Mouse (Mus musculus) MEL-GATA-1-ER (cell line): ENCODE measurements at regions not wholly inside any gene's neighbourhood (a gene's known extent, or its start where the extent isn't known, plus 50 kb on each side); places are given as distances from the start of the nearest gene placed in this dataset.

Experiments
- DNase-seq: peaks from one replicate; pipeline ENCODE4 v3.0.0-alpha.2; 2012; ENCODE audit warnings: low read depth; ENCODE audit errors: extremely low read depth

DNA sequence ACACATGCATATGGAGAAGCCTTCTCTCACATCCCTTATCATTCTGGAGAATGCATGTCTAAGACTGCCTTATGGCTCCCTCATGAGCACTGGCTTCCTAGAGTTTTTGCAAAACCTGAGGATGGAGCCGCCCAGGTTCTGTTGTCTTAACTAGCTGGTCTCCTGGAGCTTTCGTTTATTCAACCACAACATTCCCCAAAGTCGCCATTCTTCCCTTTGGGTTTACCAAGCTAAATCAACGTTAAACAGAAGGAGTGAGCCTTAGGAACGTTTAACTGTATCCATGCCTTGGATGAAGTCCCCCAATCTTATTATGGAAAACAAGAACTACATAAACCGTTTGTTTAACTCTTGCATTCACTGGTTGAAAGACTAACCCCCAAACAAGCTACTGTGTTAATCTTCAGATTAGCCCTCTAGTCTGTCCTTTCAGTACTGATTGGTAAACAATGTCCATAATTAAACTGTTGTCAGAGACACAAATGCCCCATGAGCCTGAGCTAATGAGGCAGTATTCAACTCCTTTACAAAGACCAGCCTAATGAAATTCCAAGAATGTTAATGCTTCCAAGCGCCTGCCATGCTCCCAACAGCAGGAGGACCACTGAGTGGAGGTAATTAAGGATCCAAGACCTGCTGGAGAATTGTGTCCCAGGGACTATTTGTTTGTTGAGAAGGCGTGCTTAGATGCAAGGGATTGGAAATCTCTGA lies 121.1 kb upstream of the Cdkn3 start:
- DNase-seq = no peak

DNA sequence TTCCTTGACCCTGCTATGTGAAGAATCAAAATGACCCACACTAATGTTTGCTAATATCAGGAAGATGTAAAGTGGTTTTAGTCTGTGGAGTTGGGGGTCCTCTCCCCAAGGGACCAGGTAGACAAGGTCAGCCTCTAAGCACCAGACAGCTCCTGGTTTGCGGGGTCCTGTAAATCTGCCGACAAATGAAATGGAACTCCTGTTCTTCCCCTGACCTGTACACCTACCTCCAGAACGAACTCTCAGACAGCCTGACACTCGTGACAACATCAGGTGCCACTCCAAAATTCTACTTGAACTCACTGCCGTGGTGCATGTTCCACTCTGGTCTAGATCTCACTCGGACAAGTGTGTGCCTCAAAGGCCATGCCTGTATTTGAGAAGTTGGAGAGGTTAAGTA lies 121.8 kb upstream of the Cdkn3 start:
- no peak for DNase-seq

- DNase-seq = no peak
Observed at GRCm38 (mm10) chr14:46637240-46637639, 123.1 kb upstream of the Cdkn3 start.

- DNase-seq = no peak
Observed at GRCm38 (mm10) chr14:46636364-46636763, 124.0 kb upstream of the Cdkn3 start.

DNA sequence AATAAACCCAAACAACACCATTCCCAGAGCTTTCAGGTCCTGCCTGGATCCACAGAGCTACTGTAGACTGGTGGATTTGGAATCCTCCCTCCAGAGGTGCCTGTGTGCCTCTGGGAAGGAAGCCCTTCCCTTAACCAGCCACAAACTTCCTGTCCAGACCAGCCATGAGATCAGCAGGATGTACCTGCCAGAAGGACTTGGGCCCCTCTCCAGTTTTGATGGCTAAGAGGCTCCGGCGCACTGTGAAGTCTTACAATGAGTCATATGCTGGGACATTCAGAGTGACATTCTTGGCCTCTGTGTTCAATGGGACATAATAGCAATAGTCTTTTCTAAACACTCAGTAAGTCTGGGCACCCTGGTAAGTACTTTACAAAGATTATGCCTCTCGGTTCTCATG lies 125.0 kb upstream of the Cdkn3 start:
- no peak for DNase-seq

GRCm38 (mm10) chr14:46634656-46635244 lies 125.6 kb upstream of the Cdkn3 start:
- DNase-seq = no peak

DNA sequence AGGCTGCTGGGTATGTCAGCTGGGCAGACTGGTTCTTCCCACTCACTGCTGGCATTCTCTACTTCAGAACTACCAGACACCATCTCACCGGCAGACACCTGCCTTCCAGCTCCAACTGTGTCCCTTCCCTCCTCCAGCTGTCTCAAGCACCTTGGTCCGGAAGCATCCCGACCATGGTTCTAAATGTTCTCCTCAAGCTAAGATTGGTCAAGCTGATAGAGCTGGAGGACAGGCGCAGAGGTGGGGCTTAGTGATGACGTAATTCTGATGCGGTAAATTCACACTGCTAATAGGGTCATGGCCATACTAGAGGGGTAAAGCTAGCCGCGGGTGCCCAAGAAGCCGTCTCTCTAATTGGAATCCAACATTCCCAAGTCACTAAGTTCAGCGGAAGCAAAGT lies 126.1 kb upstream of the Cdkn3 start:
- DNase-seq = no peak

GRCm38 (mm10) chr14:46627690-46628089 lies 132.7 kb upstream of the Cdkn3 start:
- no peak for DNase-seq

DNA sequence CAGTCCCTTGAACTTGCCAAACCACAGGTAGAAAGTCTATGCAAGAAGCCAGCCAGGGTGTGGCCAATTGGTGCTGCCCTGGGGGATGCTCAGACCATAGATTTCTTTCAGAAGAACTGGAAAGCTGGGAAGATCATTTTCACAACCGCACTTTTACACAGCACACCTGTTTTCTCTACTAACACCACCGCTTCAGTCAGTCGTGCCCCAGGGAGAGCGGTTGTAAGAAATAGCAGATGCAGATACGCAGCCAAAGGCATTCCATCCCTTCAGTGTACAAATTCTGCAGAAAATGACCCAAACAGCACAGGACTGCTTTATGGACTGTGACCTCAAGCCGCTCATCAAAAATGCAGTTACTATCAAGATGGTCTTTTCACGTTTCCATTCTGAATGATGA lies 134.6 kb upstream of the Cdkn3 start:
- no peak for DNase-seq

DNA sequence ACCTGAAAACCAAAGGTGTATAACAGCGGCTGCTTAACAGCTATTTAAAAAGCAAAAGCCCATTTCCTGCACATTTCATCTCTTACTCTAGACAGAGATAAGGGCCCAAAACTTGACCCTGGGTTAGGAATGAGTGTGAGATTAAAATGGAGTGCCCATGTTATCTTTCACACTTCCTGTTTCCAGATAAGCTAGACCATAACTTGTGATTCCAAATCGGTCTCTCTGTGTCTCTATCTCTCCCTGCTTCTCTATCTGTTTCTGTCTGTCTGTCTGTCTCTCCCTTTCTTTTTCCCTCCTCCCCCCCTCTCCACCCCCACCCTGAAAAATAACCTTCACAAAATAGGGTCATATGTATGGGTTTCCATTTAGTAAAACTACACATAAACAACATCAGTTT lies 136.7 kb upstream of the Cdkn3 start:
- DNase-seq = no peak

DNA sequence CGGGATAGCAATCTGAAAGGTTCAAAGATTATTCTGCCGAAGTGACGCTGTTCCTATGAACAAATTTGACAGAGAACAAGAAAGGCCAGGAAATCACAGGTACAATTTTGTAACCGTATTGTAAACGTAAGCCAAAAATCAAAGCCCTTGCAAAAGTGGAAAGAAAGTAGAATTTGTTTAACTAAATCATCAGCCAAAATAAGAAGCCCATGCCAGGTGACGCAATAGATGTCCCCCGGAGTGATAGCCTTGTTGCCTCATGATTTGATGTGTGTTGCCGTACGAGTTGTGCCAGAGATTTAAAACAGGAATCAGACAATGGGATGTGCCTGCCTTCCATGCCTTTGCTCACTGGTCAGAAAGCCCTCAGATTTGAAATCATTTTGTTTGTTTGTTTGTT lies 144.3 kb upstream of the Cdkn3 start:
- DNase-seq = no peak

- no peak for DNase-seq
Observed at GRCm38 (mm10) chr14:46614936-46615335, 145.4 kb upstream of the Cdkn3 start.

GRCm38 (mm10) chr14:46613748-46614147 lies 146.6 kb upstream of the Cdkn3 start:
- no peak for DNase-seq

DNA sequence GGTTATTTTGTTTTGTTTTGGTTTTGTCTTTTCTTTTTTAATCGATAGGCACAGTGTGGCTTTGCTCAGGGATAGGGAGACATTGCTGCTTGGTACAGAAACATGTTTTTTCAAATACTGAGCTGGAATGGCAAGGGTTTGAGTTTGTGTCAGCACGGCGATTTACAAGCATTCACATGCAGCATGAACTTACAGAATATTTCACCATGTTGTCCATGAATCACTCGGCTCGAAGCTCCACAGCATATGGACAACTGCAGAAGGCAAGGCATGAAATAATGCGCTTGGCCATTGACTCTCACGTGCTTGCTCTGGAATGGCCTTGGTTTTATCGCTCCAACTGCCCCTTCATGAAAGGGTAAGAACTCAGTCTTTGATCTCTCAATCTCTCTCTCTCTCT lies 147.1 kb upstream of the Cdkn3 start:
- DNase-seq = no peak

DNA sequence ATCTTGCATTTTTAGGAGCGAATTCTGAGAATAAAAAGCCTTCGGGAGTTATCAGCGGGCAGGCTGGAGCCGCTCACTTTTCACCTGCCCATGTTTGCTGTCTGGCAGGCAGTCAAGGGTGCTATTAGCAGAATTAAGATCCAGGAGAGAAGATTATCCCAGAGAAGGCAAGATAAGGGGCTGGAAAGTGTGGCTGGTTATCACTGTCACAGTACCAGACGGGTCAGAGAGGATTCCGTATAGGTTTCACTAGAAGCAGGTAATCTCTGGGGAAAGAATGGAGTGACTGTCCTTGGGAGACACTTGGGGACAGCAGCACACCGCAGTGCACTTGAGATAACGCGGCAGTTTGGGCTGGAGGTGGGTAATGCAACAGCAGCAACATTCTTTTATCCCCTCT lies 147.8 kb upstream of the Cdkn3 start:
- no peak for DNase-seq

DNA sequence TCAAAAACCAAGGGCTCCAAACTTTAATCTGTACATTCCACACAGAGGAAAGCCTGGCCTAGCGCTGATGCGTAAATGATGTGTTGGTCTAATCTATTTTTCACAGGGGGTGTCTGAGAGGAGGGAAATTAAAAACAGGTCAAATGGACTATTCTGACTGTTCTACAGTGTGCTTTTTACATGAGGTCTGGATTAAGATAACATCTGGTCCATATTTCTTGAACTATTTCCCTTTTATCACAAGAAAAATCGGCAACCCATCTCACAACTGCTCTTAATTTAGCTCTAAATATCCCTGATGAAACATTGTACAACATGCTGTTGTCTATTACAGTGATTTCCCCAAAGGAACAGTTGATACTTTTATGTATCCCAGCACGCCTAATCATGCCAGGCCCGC lies 149.4 kb upstream of the Cdkn3 start:
- DNase-seq = no peak

GRCm38 (mm10) chr14:46610226-46610855 lies 150.0 kb upstream of the Cdkn3 start:
- DNase-seq = no peak

DNA sequence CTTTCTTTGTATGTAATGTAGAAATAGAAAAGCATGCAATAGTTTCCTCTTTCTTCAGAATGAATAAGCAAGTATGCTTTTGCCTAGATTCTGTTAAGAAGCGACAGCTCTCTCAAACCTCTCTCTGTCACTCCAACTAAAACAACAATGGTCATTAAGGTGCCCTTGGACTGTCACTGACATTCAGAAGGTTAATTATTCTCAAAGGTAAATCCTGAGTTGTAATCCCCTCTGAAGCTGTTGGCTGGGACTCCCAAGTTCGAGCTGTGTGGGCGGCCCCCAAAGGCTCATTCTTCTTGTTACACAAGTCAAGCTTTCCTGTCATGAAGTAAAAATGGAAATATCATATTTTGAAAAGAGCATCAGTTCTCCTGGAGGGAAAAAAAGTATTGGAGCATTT lies 153.6 kb upstream of the Cdkn3 start:
- no peak for DNase-seq

DNA sequence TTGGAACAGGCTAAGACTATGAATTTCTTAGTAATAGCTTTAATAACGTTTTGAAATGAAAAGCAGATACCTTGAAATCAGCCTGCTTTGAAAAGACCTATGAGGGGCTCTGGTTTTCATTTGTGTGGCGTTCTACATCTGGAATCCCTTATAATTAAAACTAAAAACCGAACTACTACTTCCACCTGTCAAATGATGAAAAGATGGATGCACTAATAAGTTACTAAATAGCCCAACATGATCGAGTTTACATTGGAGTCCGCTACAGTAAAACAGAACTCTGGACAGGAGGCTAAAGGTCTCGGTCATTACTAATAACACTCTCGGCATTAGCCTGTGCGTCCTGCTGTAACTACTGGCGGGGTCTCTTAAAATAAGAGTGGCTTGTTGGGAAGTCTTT lies 154.3 kb upstream of the Cdkn3 start:
- no peak for DNase-seq

DNA sequence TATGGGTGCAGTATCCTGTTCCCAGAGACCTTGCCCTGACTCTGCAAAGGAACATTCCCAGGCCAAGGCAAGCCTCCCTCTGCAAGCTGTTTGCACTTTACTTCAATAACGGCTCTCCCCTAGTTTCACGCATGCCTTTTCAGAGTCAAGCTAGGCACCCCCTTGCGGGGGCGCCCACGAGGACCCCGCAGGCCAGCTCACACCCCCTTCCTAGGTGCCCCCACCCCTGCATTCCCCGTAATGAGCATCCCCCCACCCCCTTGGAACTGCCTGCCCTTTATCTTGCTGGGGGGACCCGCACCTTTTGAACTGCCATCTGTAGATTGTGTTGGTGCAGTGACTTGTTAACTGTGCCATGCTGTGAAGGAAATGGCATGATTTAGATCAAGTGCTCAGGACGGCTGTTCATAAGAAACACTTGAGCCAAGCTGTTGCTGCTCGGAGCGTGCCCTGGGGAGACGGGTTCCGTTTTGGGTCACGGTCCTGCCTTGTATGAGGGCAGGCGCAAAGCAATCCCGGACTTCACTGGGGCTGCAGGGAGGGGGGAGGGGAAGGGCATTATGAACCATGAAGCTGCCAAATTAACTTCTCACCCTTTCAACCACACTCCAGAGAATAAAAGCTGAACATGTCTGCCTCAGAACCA lies 155.3 kb upstream of the Cdkn3 start:
- DNase-seq = no peak

DNA sequence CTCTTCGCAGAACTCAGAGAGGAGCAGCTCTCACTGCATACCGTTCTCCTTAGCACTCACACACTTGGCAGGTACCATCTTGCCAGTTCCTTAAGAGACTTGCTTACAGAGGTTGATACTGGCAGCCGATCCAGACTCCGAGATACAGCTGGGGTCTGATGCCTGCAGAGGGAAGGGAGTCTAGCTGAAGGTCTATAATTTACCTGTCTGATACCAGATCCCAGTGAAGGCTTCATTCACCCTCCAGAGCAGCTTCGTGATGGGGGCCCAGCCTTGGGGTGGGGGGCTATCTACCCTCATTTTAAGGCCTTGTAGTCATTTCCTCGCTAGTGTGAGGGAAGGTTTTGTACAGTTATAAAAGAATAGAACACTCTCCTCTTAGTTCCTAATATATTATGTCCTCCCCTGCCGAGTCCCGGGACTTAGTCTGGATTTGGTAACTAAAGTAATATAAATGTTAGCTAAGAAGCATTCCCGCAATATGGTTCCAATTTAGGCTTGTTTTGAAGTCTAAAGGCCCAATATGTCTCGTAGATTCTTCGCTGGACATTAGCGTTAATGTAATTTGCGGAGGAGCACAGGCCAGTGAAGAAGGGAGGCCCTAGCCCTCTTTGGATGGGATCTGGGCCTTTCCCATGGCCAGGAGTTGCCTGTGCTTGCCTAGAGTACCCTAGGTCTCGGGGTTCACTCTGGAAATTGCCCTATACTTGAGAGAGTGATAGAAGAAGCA lies 156.0 kb upstream of the Cdkn3 start:
- DNase-seq = no peak
